Mouse (Mus musculus) embryo, embryonic 9.5 days (tissue): Measurements from ENCODE around the gene Prss16.

Experiments used
- DNase-seq: peaks from one replicate; pipeline ENCODE4 v3.0.0-alpha.2; 2017; ENCODE audit errors: extremely low spot score

Prss16 gene

GRCm38 (mm10) chr13:22009642-22010041, at the start of gene Prss16:
Gene Prss16 (minus strand): TSS chr13:22009742.
- DNase-seq, result no peak

DNA sequence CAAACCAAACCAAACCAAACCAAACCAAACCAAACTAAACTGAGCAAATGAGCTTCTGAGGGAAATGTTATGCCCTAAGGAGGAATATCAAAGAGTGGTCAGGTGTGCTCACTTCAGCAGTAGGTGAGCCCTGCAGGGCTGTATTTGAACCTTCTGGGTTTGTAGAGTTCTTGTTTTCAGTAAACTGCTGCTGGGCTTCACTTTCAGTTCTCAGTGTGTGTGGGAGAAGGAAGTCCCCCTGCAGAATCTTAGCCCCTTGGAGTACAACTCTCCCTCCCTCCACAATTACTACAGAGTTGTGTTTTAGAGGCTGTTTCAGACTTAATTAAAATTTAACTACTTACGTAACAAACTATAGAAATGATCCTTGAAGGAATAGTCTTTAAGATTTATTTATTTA, 44.2 kb upstream of the Prss16 start:
- no peak for DNase-seq

DNA sequence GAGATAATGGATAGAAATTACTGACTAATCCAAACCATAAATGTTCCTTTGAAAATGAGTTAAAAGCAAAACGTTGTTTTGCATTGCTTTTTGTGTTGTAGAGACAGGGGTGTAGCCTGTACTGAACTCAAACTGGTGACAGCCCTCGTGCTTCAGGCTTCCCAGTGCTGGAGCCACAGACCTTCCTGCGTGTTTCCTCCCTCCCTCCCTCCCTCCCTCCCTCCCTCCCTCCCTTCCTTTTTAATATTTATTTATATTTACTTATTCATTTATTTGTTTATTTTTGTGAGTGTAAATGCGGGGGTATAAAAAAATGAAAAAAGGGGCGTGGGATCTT, 41.9 kb upstream of the Prss16 start:
- DNase-seq, result no peak

DNA sequence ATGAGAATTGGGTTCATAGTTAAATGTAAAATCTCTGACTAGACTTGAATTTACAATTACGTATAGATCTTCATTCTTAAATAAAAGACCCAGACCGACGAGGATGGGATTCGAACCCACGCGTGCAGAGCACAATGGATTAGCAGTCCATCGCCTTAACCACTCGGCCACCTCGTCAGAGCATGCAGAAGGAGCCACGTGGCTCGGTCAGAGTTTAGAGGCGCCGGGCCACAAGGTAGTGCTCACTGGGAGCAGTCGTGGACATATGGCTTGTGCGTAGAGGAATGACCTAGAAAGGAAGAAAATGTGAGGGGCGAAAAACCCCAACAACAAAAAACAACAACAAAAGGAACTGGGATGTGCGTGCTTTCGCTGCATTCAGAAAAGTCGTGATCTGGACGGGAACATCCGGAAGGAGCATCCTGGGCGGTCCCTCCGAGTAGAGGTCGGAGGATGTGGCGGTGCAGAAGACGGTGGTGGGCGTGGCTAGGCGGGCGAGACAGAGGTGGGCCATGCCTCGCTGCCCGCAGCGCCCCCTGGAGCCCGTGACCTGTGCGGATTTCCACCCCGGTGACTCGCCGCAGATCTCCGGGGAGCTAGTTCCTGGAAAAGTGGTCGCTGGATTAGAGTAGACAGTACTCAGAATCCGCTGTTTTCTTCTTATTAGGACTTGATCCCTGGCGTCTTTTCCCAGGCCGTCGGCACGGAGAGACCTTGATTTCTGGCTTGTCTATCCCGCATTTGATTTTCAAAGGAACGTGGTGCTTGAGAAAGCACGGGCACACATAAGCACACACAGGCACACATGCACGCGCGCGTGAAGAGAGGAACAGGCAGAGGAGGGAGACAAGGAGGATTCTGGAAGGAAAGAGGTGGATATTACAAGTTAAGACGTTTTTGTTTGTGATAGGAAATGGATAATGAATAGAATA, 41.3 kb upstream of the Prss16 start:
- DNase-seq, result peak; percentile 97

DNA sequence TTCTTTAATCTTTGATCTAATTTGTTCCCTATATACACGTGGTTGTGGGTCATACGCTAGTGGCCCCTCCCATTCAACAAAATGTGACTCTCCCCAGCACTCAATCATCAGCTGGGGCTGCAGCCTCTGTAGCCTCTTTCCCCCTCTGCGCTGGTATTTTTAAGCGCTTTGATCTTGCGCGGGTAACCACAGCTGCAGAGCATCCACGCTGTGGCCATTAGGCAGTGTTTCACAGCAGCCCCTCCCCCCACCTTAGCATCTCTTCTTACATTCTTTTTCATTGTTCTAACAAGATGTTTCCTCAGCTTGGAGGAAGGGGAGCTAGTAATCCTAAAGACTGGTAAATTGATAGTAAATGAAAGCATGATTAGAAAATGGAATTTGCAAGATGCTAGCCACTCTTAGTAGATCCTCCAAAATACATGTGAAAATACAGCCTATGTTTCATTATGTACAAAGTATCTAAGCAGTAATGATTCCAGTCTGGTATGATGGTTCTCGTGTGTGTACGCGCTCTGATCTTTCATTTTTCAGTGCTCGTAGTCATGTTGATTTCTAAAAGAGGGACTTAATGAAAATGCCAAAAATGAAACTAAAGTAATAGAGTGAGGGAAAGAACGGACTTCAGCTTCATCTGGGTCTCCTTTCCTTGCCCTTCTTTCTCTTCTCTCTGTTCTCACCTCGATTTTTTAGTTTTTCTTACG, 40.3 kb upstream of the Prss16 start:
- DNase-seq, result peak; percentile 83

GRCm38 (mm10) chr13:22049041-22049440, 39.5 kb upstream of the Prss16 start:
- DNase-seq, result no peak

DNA sequence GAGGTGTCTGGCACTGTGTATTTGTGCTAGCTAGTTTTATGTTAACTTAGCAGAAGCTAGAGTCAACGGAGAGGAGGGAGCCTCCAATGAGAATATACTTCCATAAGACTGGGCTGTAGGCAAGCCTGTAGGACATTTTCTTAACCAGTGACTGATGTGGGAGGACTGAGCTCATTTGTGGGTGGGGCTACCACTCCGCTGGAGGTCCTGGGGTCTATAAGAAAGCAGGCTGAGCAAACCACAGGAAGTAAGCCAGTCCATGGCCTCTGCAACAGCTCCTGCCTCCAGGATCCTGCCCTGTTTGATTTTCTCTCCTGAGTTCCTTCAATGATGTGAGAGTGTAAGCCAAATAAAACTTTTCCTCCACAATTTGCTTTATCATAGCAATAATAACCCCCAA, 35.8 kb upstream of the Prss16 start:
- DNase-seq, result no peak

DNA sequence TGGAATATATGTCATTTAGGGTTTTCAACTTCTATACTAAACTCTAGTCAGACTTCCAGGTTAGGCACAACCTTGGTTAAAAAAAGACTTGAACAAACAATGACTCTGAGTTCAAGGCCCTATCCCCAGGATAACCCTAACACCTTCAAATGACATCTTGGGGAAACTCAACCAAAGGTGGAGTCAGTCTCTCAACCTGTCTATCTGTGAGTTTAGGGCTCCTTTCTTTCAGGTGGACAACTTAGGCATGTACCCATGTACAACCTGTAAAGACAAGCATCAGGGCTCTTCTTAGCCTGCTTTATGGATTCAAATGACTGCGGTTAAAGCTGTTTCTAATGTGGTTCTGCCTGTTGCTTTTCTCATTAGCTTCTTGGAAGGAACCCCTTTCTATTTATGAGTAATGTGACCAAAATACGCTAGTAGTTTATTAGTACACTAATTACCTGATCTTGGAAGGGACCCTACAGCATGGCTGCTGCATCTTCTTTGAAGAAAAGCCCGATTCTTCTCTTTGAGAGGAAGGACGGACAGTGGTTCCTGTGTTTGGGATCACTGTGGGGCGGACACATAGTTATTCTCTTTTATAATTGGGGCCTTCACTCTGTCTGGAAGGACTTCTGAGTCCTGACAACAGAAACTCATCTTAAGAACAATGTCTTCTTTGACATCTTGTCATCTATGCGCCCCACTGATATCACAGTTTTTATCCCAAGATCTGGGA, 35.1 kb upstream of the Prss16 start:
- no peak for DNase-seq

- peak; percentile 78 for DNase-seq
Observed at GRCm38 (mm10) chr13:22043503-22044431, 34.2 kb upstream of the Prss16 start.

DNA sequence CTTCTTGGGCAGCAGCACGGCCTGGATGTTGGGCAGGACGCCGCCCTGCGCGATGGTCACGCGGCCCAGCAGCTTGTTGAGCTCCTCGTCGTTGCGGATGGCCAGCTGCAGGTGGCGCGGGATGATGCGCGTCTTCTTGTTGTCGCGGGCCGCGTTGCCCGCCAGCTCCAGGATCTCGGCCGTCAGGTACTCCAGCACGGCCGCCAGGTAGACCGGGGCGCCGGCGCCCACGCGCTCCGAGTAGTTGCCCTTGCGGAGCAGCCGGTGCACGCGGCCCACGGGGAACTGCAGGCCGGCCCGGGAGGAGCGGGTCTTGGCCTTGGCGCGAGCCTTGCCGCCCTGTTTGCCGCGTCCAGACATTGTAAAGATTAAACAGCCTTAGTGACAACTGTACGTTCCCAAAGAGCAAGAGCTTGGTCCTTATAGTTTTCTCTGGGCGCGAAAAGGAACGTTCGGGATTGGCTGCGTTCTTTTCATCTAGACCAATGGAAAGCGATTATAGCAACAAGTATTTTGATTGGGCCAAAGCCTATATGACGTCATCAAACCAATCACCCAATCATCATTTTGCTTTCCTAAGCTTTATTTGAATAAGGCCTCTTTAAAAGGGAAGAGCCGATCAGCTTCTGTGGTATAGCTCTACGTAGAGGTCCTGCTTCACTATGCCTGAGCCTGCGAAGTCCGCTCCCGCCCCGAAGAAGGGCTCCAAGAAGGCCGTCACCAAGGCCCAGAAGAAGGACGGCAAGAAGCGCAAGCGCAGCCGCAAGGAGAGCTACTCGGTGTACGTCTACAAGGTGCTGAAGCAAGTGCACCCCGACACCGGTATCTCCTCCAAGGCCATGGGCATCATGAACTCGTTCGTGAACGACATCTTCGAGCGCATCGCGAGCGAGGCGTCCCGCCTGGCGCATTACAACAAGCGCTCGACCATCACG, 33.3 kb upstream of the Prss16 start, which contains the start of the genes Hist1h2ag and Hist1h2bj:
Gene Hist1h2ag, minus strand, starts transcription at position 377 of the 935 bp plus-strand sequence.
Gene Hist1h2bj, plus strand, starts transcription at position 647 of the 935 bp plus-strand sequence.
- DNase-seq, result peak; percentile 95

DNA sequence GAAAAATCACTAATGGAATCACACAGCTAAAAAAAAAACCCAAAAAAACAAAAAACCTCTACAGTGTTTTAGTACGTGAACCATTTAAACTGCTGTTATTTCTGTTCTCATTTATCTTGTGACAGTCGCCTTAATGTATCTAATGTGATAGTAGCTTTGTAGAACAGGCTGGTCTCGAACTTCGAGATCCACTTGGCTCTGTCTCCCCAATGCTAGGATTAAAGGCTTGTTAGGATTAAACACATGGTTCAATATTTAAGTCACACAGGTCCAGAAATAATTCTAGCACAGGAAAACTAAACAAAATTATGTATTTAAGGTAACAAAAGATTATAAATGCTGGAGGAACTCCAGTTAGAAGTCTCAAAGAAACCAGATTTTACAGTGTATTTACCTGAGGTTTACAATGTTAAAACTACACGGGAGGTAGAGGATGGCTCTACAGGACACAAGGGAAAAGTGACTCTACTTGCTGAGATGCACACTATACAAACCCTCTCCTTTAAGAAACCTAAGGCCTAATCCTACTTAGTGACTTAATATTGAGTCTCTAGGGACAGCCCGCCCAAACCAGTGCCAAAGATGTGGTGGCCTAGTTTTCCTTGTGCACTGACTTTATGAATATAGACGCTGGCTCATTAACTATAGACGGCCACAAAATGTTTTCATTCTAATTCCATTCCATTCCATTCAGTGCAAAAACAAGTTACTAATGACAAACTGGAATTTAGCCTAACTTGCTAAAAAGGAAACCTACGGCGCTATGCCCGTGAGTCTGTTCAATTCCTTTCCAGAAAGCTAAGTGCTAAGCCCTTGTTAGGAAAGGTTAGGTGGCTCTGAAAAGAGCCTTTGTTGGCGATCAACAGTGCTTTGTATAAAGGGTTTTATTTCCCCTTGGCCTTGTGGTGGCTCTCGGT, 32.4 kb upstream of the Prss16 start:
- peak; percentile 73 for DNase-seq

- DNase-seq, result peak; percentile 97
Observed at GRCm38 (mm10) chr13:22041142-22041536, 31.6 kb upstream of the Prss16 start, which contains the start of gene Hist1h4i. Gene Hist1h4i (minus strand): TSS chr13:22041362.

- peak; percentile 84 for DNase-seq
Observed at GRCm38 (mm10) chr13:22040464-22041141, 31.1 kb upstream of the Prss16 start.

- no peak for DNase-seq
Observed at GRCm38 (mm10) chr13:22039951-22040463, 30.5 kb upstream of the Prss16 start.

- DNase-seq, result no peak
Observed at GRCm38 (mm10) chr13:22039364-22039763, 29.8 kb upstream of the Prss16 start.

DNA sequence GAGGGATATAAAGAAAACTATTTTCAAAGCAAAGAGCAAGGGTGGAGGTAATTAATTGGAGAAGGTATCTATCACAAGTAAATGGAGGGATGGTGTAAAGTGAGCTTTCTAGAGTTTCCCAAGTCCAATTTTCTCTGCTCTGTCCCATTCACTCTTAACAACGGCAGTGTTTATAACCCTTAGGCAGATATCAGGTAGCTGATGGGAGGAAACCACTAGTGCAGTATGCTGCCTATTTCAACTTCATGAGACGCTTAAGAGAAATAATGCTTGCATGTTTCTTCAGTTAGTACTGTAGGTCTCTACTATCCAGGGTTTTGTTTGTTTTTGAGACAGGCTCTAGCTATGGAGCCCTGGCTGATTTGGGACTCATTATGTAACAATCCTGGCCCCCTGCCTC, 27.9 kb upstream of the Prss16 start:
- no peak for DNase-seq

- no peak for DNase-seq
Observed at GRCm38 (mm10) chr13:22036986-22037385, 27.4 kb upstream of the Prss16 start.
